Mouse (Mus musculus): ENCODE results near the gene Tubal3. TPM values are rescaled to one million over a fixed set of nuclear protein-coding genes. Genes with fewer than 3 reads are reported as not detected.

Gene Tubal3
- polyA plus RNA-seq, 1 experiment: not detected

DNA sequence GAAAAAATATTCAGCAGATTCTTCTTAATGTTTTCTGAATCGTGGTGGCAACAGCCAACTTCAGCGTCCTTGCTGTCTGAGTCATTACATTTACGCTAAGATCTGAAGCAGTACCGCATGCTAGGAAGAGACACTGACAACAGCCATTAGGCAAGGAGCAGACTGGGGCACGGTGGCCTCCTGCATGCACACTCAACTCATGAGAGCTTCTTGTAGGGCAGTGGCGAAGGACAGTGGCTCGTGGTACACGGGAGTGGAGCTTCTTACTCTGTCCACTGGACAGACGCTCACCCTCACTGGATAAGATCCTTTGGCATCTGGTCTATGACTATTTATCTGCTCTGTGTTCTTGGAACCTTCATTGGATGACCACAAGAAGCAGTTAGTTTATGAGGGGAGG is 18.8 kb upstream of the Tubal3 start:
- no peak for TF ChIP-seq GATA1 (IDR thresholded peaks at IDR 0.05; ENCODE audit: low read length)

DNA sequence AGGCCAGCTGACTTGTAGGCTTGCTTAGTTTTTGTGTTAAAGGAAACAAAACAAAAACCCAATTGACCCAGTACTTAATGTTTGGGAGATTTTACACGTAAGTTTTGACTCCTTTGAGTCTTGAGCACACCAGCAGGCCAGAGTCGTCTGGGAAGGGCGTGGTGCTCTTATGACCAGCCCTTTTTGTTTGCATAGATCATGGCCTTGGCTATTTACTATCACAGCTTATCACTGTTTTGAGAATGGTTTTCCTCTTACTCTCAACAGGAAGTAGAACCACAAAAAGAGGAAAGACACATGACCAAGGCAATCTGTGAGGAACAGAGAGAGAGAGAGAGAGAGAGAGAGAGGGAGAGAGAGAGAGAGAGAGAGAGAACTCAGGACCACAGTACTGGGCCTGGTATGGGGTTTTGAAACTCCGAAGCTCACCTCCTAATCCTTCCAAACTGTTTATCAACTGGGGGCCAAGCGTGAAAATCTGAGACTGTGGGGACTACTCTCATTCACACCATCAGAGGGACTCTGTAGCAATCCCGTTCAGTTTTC is 10.8 kb upstream of the Tubal3 start:
- no peak for TF ChIP-seq GATA1 (IDR thresholded peaks at IDR 0.05; ENCODE audit: low read length)

DNA sequence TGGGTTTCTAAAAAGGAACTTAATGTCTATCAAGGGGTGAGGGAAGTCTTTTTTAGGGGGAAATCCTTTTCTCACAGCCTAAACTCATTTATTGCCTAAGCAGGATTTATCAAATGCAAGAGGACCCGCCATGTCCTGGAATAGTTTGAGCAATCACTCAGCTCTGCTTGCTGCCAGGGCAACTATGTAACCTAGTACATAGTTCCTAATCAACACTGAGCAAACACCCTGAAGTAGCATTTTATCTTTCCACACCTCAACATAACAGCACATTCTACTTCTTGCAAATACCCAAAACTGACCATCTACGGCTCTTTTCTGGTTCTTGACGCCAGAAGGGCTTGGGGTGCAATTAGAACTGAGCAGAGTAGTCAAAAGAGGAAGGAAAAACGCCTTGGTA is 9.8 kb upstream of the Tubal3 start:
- no peak for TF ChIP-seq GATA1 (IDR thresholded peaks at IDR 0.05; ENCODE audit: low read length)

DNA sequence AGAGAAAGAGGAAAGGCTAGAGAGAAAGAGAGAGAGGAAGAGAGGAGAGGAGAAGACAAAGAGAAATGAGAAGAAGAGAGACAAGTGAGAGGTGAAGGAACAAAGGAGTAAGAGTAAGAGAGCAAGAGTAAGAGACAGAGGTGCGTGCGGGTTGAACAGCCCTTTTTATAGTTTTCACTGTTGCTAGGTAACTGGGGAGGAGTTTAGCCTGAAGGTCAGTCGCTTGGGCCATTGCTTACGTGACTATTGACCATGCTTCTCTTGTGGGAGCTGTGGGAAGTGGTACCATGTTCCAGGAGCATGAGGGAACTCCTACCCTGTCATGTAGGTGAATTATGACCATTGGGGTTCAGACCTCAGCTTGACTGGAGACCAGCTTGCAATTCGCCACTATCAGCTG is 7.7 kb upstream of the Tubal3 start:
- TF ChIP-seq GATA1 (IDR thresholded peaks at IDR 0.05; ENCODE audit: low read length): no peak

DNA sequence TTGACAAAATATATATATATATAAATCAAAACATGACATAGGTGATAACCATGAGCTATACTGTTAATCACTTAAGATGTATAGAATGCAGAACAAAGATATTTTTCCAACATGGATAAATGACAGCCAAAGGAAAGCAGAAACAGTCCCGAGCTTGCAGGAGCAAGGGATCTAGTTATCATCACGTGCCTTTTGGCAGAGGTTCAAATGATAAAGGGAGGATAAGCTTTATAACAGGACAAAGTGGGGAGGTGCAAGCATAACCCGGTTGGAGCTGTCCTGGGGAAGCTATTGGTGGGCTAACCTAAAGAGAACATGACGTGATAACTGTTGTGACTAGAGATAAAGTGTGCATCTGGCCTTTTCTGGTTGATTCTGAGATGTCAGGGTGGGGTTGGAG is 4.6 kb upstream of the Tubal3 start:
- no peak for TF ChIP-seq GATA1 (IDR thresholded peaks at IDR 0.05; ENCODE audit: low read length)

DNA sequence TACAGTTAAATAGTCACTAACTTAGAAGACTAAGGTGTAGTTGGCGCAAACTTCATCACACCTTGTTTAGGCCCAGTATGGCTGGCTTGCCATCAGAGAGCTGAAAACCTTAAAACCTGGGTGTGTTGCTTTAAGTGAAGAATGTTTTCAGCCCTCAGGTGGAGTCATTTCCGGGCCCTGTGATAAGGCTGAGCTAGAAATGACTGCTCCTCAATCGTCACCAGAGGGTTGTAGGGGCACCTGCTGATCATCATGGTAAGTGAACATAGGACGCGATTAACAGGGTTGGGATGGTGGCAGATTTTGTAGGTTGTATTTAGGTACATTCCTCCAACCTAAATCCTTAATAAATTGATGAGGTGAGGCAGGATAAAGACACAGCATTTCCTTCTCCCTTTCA is 6.4 kb downstream of the Tubal3 start:
- TF ChIP-seq GATA1 (IDR thresholded peaks at IDR 0.05; ENCODE audit: low read length): no peak

DNA sequence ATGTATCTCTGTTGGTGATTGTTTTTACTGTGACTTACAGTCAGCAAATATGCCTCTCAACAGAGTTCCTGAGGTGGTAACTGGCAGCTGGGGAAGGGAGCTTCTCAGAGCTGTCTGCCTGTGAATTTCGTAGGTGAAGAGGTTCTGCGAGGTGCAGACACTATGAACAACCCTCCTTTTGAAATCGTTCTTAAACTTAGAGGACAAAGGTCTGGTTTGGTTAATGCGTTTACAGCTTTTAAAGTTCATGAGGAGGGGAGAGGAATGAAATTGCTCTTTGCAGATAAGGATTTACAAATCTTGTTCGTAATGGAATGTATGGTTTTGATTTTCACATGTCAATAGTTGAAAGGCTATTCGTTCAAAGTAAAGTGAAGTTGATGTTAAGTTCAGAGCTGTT is 7.6 kb downstream of the Tubal3 start:
- TF ChIP-seq GATA1 (IDR thresholded peaks at IDR 0.05; ENCODE audit: low read length): no peak

DNA sequence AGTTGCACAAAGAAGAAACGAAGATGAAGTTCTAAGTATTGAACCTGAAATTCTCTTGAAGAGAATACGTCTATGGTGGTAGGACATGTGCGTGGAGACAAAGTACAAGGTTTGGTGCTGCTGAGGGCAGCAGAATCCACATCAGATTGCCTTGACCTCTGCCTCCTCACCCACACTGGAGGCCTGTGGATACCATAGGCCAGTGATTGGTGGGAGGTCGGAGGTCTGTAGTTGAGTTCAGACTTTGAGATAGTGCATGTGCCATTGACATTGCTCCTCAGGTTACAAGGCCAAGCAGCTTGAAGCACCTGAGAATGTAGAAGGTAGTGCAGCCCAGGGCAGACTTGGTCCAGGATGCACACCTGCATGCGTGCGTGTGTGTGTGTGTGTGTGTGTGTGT is 8.0 kb downstream of the Tubal3 start:
- no peak for TF ChIP-seq GATA1 (IDR thresholded peaks at IDR 0.05; ENCODE audit: low read length)

DNA sequence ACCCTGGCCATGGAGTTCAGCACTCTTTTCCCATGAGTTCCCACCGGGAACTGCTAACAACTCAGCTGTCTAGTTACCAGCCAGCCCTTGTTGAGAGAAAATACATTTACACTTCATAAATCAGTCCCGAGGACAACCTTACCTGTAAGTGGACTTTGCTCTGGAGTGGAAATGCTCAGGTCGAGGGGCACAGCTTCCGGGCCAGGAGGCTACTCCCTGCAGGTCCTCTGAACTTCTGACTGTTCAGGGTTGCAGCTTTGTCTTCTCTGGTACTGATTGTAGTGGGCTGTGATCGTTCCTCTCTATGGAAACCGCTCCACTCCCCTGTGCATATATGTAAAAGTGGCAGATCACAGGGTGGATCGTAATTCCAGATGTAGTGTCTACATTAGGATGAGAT is 26.6 kb downstream of the Tubal3 start:
- no peak for TF ChIP-seq GATA1 (IDR thresholded peaks at IDR 0.05; ENCODE audit: low read length)

DNA sequence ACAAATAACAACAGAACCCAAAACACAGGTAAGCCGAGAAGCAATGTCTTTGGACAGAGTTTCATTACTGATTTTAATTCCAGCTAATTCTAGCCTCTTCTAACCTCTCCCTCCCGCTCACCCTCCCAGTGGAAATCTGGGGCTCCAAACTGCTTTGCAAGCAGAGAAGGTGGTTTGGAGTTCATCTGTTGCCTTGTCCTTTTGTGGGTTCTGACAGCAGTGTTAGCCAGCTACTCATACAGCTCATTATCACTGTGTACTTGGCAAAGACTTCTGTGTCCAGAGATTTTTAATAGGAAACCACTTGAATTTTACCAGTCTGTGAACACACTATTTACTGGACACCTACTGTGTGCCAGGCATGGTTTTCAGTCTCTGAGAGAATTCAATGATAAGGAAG is 27.2 kb downstream of the Tubal3 start, which contains the start of gene Ucn3:
TSS of gene Ucn3 (minus strand) at position 101 of the 400 bp plus-strand sequence.
- no peak for TF ChIP-seq GATA1 (IDR thresholded peaks at IDR 0.05; ENCODE audit: low read length)

DNA sequence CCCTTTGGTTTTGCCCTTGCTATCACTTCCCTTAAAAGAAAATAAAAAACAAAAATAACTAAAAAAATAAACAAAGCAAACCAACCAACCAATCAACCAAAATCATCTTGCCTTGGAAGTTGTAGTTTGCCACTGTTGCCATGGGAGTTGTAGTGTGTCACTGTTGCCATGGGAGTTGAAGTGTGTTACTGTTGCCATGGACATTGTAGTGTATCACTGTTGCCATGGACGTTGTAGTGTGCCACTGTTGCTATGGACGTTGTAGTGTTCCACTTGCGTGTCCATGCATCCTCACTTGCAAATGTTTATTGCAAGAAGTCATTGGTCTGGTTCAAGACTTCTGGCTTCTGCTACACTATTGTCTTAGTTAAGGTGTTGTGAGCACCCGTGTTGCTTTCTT is 29.2 kb downstream of the Tubal3 start:
- TF ChIP-seq GATA1 (IDR thresholded peaks at IDR 0.05; ENCODE audit: low read length): no peak

DNA sequence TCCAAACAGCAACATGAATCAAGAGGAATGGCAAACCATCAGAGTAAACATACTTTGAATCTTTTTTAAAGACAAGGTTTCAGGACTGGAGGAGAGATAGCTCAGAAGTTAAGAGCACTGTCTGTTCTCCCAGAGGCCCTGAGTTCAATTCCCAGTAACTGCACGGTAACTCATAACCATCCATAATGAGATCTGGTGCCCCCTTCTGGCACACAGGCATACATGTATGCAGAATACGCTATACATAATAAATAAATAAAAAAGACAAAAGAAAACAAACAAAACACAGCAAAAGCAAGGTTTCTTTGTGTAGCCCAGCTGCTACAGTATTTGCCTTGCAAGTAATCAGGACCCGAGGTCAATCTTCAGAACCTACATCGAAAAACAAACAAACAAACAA is 31.4 kb downstream of the Tubal3 start:
- no peak for TF ChIP-seq GATA1 (IDR thresholded peaks at IDR 0.05; ENCODE audit: low read length)

DNA sequence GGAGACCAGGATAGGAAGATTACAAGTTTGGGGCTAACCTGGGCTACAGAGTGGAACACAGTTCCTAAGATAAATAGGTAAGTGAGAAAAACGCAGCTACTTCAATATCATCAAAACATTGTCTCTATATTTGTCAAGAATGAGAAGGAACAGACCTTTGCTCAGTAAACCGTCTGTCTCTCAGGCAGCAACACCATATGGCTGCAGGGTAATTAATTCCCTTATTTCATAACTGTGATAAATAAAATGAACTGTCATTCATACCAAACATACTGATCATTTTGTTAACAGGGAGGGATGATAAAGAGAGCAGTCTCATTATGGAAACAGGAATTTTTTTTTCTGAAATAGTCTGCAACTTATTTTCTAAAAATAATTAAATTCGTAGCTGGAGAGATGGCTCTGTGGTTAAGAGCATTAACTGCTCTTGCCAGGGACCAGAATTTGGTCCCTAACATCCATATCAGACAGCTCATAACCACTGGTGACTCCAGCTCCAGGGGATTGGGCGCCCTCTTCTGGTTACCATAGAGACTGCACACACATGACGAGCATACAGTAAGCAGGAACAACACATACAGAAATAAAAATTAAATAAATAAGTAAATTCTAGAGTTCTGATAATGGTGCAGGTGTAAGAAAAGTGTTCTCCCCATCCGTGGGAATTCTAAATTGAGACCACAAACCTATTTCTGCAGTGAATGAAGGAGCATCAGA is 33.3 kb downstream of the Tubal3 start:
- TF ChIP-seq GATA1 (IDR thresholded peaks at IDR 0.05; ENCODE audit: low read length): no peak

DNA sequence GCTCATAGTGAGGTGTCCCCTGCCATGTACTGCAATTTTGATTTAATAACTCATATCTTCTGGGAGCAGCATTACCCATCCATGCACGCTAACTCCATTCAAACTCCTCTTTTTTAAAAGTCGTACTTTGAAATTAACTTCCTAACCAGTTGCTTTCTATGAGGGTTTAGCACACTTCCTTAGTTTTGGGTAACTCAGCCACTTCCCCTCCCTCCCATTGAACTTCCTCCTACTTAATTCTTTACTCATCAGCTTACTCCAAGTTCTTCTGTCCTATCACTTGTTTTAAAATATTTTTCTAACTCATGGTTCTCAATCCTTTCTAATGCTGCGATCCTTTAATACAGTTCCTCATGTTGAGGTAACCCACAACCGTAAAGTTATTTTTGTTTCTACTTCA is 50.8 kb downstream of the Tubal3 start:
- TF ChIP-seq GATA1 (IDR thresholded peaks at IDR 0.05; ENCODE audit: low read length): no peak

Other genes starting within 250 kb of the Tubal3 start
- not detected in 2 replicates for gene Calml3, start 114.0 kb upstream of the Tubal3 start, polyA plus RNA-seq (2012)
- gene Calm4, start 80.5 kb upstream of the Tubal3 start, polyA plus RNA-seq (2012): not detected in 2 replicates
- not detected in 2 replicates for gene Calm5, start 64.1 kb upstream of the Tubal3 start, polyA plus RNA-seq (2012)
- gene Net1, start 54 bp upstream of the Tubal3 start, polyA plus RNA-seq (2012): 53.8 and 65.4 TPM in 2 replicates
- not detected in 2 replicates for gene Ucn3, start 27.1 kb downstream of the Tubal3 start, polyA plus RNA-seq (2012)
- not detected in 2 replicates for gene Akr1c14, start 130.7 kb downstream of the Tubal3 start, polyA plus RNA-seq (2012)
- gene Akr1c18, start 232.4 kb downstream of the Tubal3 start, polyA plus RNA-seq (2012): not detected in 2 replicates